Mouse (Mus musculus) megakaryocyte, embryonic 14.5 days (primary cell): ENCODE data around the gene Dennd2c. TPM values are rescaled to one million over a fixed set of nuclear protein-coding genes. Genes with fewer than 3 reads are reported as not detected.

ENCODE experiments used
- H3K27me3 ChIP-seq: replicated peaks from 2 replicates; pipeline ENCODE3; 2012; ENCODE audit warnings: inconsistent platforms
- H3K36me3 ChIP-seq: replicated peaks from 2 replicates; pipeline ENCODE3; 2012; ENCODE audit warnings: low read length, inconsistent platforms, mixed read lengths
- H3K4me1 ChIP-seq: 2 replicates; pipeline ENCODE4 v1.6.1; 2012; ENCODE audit warnings: inconsistent platforms
- H3K4me3 ChIP-seq: replicated peaks from 2 replicates; pipeline ENCODE3; 2012; ENCODE audit warnings: moderate library complexity, mild to moderate bottlenecking, inconsistent platforms
- H3K9me3 ChIP-seq: 2 replicates; pipeline ENCODE4 v1.6.1; 2012; ENCODE audit warnings: inconsistent platforms
- FLI1 ChIP-seq: IDR thresholded peaks from 2 replicates; pipeline ENCODE4 v1.6.1; 2012; ENCODE audit warnings: low read length, inconsistent platforms, mixed read lengths
- GATA1 ChIP-seq: IDR thresholded peaks from 3 replicates; pipeline ENCODE4 v1.6.1; 2012; ENCODE audit warnings: mixed read lengths, low read length, inconsistent platforms, borderline replicate concordance
- polyA plus RNA-seq: library from polyadenylated mRNA; stranded (reverse); fragments of >175 nt; gene quantifications from 2 replicates; pipeline ENCODE4 v1.2.3, GENCODE M21; 2012; ENCODE audit warnings: low replicate concordance; ENCODE audit not compliant: insufficient read depth

Dennd2c gene
- polyA plus RNA-seq, 1 experiment, result 1.9 TPM

GRCm38 (mm10) chr3:103101909-103102308, 495 bp upstream of the Dennd2c start:
- Histone ChIP-seq H3K9me3 (no peaks in the 10 kb centered on the region), H3K4me1 (peaks cover 57% of the 10 kb centered on the region), H3K36me3 (peaks cover 16% of the 10 kb centered on the region), H3K4me3 (peak overlapping the region; percentile 99), H3K27me3 (peaks cover 2% of the 10 kb centered on the region)
- TF ChIP-seq GATA1 (no peak), FLI1 (no peak)

DNA sequence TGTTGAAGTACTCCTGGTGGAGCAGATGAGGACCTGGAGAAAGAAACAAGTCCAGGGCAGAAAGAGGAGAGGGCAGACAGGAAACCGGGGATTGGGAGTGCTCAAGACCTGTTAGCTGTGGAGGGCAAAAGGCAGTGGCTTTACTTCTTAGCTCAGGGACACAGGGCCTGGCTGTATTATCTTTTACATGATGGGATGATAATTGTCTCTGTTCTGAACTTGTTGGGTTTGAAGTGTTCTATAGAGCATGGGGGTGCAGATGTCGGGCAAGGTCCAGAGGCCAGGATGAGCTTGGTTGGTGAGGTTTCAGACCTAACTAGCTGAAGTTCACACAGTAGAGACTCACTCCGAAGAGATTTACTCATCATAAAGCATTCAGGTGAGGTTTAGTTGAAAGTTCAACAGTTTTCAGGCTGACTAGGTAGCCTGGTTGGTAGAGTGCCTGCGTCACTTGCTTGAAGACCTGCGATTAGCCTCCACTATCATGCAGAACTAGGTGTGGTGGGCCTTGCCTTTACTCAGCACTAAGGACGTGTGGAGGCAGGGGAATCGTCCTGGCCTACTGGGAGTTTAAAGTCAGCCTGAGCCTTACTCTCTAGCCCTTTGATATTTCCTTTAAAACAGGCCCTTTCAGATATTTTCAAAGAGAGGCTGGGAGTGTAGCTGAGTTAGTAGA, 5.3 kb downstream of the Dennd2c start:
- Histone ChIP-seq H3K9me3 (no peaks in the 10 kb centered on the region), H3K27me3 (no peaks in the 10 kb centered on the region), H3K4me1 (peaks cover 85% of the 10 kb centered on the region), H3K36me3 (peaks cover 70% of the 10 kb centered on the region), H3K4me3 (peak overlapping the region; percentile 57)
- no peak for TF ChIP-seq FLI1
- TF ChIP-seq GATA1, result no peak

- H3K4me1 ChIP-seq, result peaks cover 95% of the 10 kb centered on the region
- peaks cover 74% of the 10 kb centered on the region for H3K36me3 ChIP-seq
- H3K4me3 ChIP-seq, result no peak overlapping the region
- TF ChIP-seq FLI1 (no peak), GATA1 (no peak)
- H3K9me3 ChIP-seq, result no peaks in the 10 kb centered on the region
- no peaks in the 10 kb centered on the region for H3K27me3 ChIP-seq
Observed at GRCm38 (mm10) chr3:103112216-103112615, 9.8 kb downstream of the Dennd2c start.

GRCm38 (mm10) chr3:103123636-103124035, 21.2 kb downstream of the Dennd2c start:
- TF ChIP-seq FLI1 (no peak), GATA1 (no peak)
- no peaks in the 10 kb centered on the region for H3K9me3 ChIP-seq
- peaks cover 95% of the 10 kb centered on the region for H3K4me1 ChIP-seq
- H3K36me3 ChIP-seq, result peaks cover 55% of the 10 kb centered on the region
- no peaks in the 10 kb centered on the region for H3K27me3 ChIP-seq
- peak overlapping the region; percentile 9 for H3K4me3 ChIP-seq

DNA sequence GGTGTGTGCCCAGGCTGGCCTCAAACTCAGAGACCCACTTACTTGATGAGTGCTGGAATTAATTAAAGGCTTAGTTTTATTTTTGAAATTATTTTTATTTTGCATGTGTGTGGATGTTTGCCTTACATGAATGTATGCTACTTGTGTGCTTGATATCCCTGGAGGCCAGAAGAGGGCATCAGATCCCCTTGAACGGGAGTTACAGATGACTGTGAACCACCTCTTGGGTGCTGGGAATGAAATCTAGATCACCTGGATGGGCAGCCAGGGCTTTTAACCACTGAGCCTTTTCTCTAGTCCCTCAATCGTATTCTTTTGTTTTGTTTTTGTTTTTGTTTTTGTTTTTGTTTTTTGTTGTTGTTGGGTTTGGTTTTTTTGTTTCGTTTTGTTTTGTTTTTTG, 23.7 kb downstream of the Dennd2c start:
- H3K27me3 ChIP-seq, result no peaks in the 10 kb centered on the region
- H3K4me1 ChIP-seq, result peaks cover 96% of the 10 kb centered on the region
- H3K4me3 ChIP-seq, result no peak overlapping the region
- TF ChIP-seq FLI1 (no peak), GATA1 (no peak)
- H3K9me3 ChIP-seq, result no peaks in the 10 kb centered on the region
- H3K36me3 ChIP-seq, result peaks cover 44% of the 10 kb centered on the region

DNA sequence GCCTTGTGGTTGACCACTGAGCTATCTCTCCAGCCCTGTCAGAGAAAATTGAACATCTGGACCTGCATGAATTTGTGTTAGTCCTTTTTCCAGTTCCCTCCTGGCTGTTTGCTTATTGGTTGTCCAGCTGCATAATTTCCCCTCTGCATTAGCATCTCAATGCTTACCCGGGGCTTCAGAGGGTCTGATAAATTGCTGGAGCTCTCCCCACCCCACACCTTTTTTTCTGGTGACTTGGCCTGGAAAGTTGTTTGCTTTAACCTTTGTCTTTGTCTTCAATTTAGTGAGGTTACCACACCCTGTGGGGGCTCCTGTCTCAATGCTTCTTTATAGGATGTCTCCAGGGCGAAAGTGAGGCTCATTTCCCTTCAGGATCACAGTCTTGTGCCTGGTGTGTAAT, 24.8 kb downstream of the Dennd2c start:
- Histone ChIP-seq H3K27me3 (no peaks in the 10 kb centered on the region), H3K4me1 (peaks cover 96% of the 10 kb centered on the region), H3K4me3 (peak overlapping the region; percentile 14), H3K9me3 (no peaks in the 10 kb centered on the region), H3K36me3 (peaks cover 51% of the 10 kb centered on the region)
- TF ChIP-seq GATA1 (no peak), FLI1 (no peak)

DNA sequence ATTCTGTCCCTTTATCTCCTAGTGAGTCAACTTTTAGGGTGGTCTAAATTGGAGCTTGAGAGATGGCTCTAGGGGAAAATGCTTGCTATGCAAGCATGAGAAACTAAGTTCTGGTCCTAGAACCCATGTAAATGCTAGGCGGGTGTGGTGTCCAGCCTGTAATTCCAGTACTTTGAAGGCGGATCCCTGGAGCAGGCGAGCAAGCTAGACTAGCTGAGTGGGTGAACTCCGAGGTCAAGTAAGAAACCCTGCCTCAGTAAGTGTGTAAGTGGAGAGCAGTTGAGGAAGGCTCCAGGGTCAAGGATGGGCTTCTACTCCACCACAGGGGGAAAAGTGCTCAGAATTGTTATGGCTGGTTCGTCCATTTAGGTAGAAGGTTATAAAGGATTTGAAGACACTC, 25.3 kb downstream of the Dennd2c start:
- Histone ChIP-seq H3K27me3 (no peaks in the 10 kb centered on the region), H3K4me3 (peak overlapping the region; percentile 59), H3K36me3 (peaks cover 53% of the 10 kb centered on the region), H3K4me1 (peaks cover 96% of the 10 kb centered on the region), H3K9me3 (no peaks in the 10 kb centered on the region)
- TF ChIP-seq FLI1 (no peak), GATA1 (no peak)

- no peak overlapping the region for H3K4me3 ChIP-seq
- peaks cover 58% of the 10 kb centered on the region for H3K36me3 ChIP-seq
- peaks cover 97% of the 10 kb centered on the region for H3K4me1 ChIP-seq
Observed at GRCm38 (mm10) chr3:103128251-103128650, 25.8 kb downstream of the Dennd2c start.

GRCm38 (mm10) chr3:103129367-103130159, 27.2 kb downstream of the Dennd2c start:
- no peak for TF ChIP-seq FLI1
- peak; percentile 69; the same call in 1 of the 3 replicates for TF ChIP-seq GATA1
- Histone ChIP-seq H3K9me3 (no peaks in the 10 kb centered on the region), H3K4me1 (peaks cover 90% of the 10 kb centered on the region), H3K36me3 (peaks cover 63% of the 10 kb centered on the region), H3K27me3 (no peaks in the 10 kb centered on the region), H3K4me3 (peak overlapping the region; percentile 89)

More at GRCm38 (mm10) chr3:103128251-103128650, 25.8 kb downstream of the Dennd2c start:
- no peak for TF ChIP-seq GATA1
- TF ChIP-seq FLI1, result no peak
- Histone ChIP-seq H3K9me3 (no peaks in the 10 kb centered on the region), H3K27me3 (no peaks in the 10 kb centered on the region)

- no peaks in the 10 kb centered on the region for H3K27me3 ChIP-seq
- H3K9me3 ChIP-seq, result no peaks in the 10 kb centered on the region
- peaks cover 83% of the 10 kb centered on the region for H3K4me1 ChIP-seq
- peak overlapping the region; percentile 89 for H3K4me3 ChIP-seq
- peaks cover 60% of the 10 kb centered on the region for H3K36me3 ChIP-seq
- TF ChIP-seq FLI1 (peak; percentile 83), GATA1 (peak; percentile 93)
Observed at GRCm38 (mm10) chr3:103130236-103130751, 27.9 kb downstream of the Dennd2c start.
